Mouse (Mus musculus): ENCODE results near the gene Sft2d1. TPM values are rescaled to one million over a fixed set of nuclear protein-coding genes. Genes with fewer than 3 reads are reported as not detected.

The Sft2d1 gene
- polyA plus RNA-seq, 1 experiment from 2014 or later = 109 TPM

- ATAC-seq (ENCODE audit: low FRiP score) = no peak
- Histone ChIP-seq H3K4me1 (peaks cover 21% of the 10 kb centered on the region), H3K27me3 (peaks cover 43% of the 10 kb centered on the region), H3K4me2 (replicated peaks) (no peak overlapping the region), H3K9ac (no peak overlapping the region), H3K36me3 (no peaks in the 10 kb centered on the region), H3K9me3 (replicated peaks) (no peaks in the 10 kb centered on the region), H3K27ac (no peak overlapping the region), H3K4me3 (no peak overlapping the region)
- WGBS = 75% methylated on average over 6 of the region's 6 CpGs
Measured at GRCm38 (mm10) chr17:8343416-8343815, 32.5 kb downstream of the Sft2d1 start.

DNA sequence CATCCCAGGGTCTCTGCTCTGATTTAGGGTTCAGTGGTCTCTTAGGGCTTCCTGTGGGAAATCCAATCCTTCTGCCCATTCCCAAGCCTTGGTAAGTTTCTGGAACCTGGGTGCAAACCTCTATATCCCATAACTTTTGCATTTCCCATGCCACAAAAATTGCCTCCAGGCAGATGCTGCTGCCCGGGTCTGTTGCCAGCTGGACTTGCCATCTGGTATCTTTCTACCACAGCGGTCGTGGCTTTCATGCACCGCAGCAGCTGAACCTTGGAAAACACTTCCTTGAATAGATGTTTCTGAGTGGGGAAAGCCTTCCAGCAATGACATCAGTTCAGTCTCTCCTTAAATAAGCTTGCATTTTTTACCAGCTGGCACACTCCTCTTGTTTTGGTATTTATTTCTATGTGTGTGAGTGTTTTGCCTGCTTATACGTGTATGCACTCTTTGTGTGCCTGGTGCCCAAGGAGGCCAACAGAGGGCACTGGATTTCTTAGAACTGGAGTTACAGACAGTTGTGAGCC lies 36.9 kb downstream of the Sft2d1 start:
- 83% methylated on average over 5 of the region's 5 CpGs for WGBS
- Histone ChIP-seq H3K4me3 (no peak overlapping the region), H3K36me3 (no peaks in the 10 kb centered on the region), H3K4me1 (no peaks in the 10 kb centered on the region; the same call in 1 of the 2 replicates), H3K27me3 (0 out of 2 replicates have a peak, but pooled peaks cover under 1% of the 10 kb centered on the region), H3K4me2 (replicated peaks) (no peak overlapping the region), H3K9ac (no peak overlapping the region), H3K9me3 (replicated peaks) (no peaks in the 10 kb centered on the region), H3K27ac (no peak overlapping the region)
- no peak for ATAC-seq (ENCODE audit: low FRiP score)

DNA sequence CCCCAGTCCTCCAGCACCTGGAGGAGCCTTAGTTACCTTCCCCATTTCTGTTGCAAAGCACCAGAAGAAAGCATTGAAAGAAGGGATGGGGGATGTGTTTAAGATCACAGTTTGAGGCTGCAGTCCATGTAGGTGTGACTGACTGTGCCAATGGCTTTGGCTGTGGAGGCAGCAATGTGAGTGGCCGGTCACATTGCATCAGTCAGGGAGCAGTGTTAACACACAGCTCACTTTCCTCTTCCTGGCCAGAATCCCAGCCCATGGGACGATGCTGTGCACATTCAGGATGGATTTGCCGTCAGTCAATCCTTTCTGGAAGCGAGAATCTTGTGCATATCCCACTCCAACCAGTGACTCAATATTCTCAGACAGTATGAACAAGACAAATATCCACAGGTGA lies 38.0 kb downstream of the Sft2d1 start:
- no peak for ATAC-seq (ENCODE audit: low FRiP score)
- 84% methylated on average over 4 of the region's 4 CpGs for WGBS
- H3K9me3 ChIP-seq (replicated peaks) = no peaks in the 10 kb centered on the region
- no peaks in the 10 kb centered on the region; the same call in 1 of the 2 replicates for H3K4me1 ChIP-seq
- no peak overlapping the region for H3K9ac ChIP-seq
- no peak overlapping the region for H3K4me2 ChIP-seq (replicated peaks)
- H3K36me3 ChIP-seq = no peaks in the 10 kb centered on the region
- H3K4me3 ChIP-seq = no peak overlapping the region
- no peaks in the 10 kb centered on the region for H3K27me3 ChIP-seq
- H3K27ac ChIP-seq = no peak overlapping the region

DNA sequence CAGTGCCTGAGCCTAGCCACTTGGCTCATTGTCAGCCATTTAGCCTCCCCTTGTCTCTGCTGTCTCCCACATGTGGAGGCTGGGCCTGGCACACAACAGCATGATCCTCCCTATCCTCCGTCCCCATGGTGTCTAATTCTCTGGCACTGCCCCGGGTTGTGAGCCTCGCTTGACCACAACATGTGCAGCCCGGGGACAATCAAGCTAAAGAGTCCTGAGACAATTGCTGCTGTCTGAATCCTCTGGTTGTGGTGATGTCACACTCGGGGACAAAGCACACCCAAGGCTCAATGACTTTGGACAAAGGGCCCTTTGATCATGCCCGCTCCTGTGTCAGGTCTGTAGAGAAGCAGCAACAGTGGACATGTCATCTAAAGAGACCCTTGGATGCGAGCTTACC lies 40.2 kb downstream of the Sft2d1 start:
- ATAC-seq (ENCODE audit: low FRiP score) = no peak
- H3K27ac ChIP-seq = no peak overlapping the region
- no peak overlapping the region for H3K4me2 ChIP-seq (replicated peaks)
- H3K9ac ChIP-seq = no peak overlapping the region
- no peaks in the 10 kb centered on the region for H3K36me3 ChIP-seq
- no peaks in the 10 kb centered on the region; the same call in 1 of the 2 replicates for H3K9me3 ChIP-seq (replicated peaks)
- no peaks in the 10 kb centered on the region for H3K27me3 ChIP-seq
- H3K4me3 ChIP-seq = no peak overlapping the region
- WGBS = 34% methylated on average over 7 of the region's 7 CpGs
- H3K4me1 ChIP-seq = no peaks in the 10 kb centered on the region; the same call in 1 of the 2 replicates

DNA sequence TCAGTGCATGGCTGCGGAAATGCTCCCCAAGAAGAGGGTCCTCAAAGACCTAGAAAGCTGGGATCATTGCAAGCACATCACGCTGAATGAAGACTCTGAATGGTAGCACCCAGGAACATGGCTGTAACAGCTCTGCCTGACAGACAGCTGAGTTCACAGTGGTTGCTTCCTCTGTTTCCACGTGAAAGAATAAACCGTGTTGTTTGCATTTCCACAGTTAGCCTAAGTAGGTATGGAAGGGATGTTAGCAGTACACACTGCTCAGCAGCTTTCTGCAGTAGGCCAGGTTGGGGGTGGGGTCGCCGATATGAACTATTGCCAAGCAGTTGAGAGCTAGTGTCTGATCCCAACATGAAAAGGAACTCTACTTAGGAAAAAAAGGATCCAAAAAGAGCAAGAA lies 44.8 kb downstream of the Sft2d1 start, which contains the start of gene T2:
TSS of gene T2 (plus strand) at position 301 of the 400 bp plus-strand sequence.
- peaks cover 5% of the 10 kb centered on the region for H3K4me1 ChIP-seq
- no peaks in the 10 kb centered on the region for H3K36me3 ChIP-seq
- H3K27me3 ChIP-seq = no peaks in the 10 kb centered on the region
- no peaks in the 10 kb centered on the region; the same call in 1 of the 2 replicates for H3K9me3 ChIP-seq (replicated peaks)
- H3K27ac ChIP-seq = no peak within 1 kb of the TSS
- H3K4me3 ChIP-seq = no peak within 1 kb of the TSS
- WGBS = 89% methylated on average over 6 of the region's 6 CpGs
- no peak within 1 kb of the TSS for H3K9ac ChIP-seq
- ATAC-seq (ENCODE audit: low FRiP score) = no peak
- H3K4me2 ChIP-seq (replicated peaks) = no peak within 1 kb of the TSS

- no peaks in the 10 kb centered on the region for H3K27me3 ChIP-seq
- H3K4me3 ChIP-seq = no peak overlapping the region
- peaks cover 12% of the 10 kb centered on the region for H3K4me1 ChIP-seq
- WGBS = 87% methylated on average over 6 of the region's 6 CpGs
- H3K36me3 ChIP-seq = no peaks in the 10 kb centered on the region
- no peaks in the 10 kb centered on the region; the same call in 1 of the 2 replicates for H3K9me3 ChIP-seq (replicated peaks)
- no peak overlapping the region for H3K4me2 ChIP-seq (replicated peaks)
- no peak for ATAC-seq (ENCODE audit: low FRiP score)
- no peak overlapping the region for H3K27ac ChIP-seq
- H3K9ac ChIP-seq = no peak overlapping the region
Measured at GRCm38 (mm10) chr17:8357498-8357897, 46.6 kb downstream of the Sft2d1 start.

GRCm38 (mm10) chr17:8360876-8361275 lies 50.0 kb downstream of the Sft2d1 start:
- Histone ChIP-seq H3K9me3 (replicated peaks) (no peaks in the 10 kb centered on the region), H3K4me3 (no peak overlapping the region), H3K36me3 (no peaks in the 10 kb centered on the region), H3K4me1 (peaks cover 12% of the 10 kb centered on the region), H3K9ac (no peak overlapping the region), H3K27ac (no peak overlapping the region), H3K4me2 (replicated peaks) (no peak overlapping the region), H3K27me3 (no peaks in the 10 kb centered on the region)
- 91% methylated on average over 5 of the region's 5 CpGs for WGBS
- no peak for ATAC-seq (ENCODE audit: low FRiP score)

DNA sequence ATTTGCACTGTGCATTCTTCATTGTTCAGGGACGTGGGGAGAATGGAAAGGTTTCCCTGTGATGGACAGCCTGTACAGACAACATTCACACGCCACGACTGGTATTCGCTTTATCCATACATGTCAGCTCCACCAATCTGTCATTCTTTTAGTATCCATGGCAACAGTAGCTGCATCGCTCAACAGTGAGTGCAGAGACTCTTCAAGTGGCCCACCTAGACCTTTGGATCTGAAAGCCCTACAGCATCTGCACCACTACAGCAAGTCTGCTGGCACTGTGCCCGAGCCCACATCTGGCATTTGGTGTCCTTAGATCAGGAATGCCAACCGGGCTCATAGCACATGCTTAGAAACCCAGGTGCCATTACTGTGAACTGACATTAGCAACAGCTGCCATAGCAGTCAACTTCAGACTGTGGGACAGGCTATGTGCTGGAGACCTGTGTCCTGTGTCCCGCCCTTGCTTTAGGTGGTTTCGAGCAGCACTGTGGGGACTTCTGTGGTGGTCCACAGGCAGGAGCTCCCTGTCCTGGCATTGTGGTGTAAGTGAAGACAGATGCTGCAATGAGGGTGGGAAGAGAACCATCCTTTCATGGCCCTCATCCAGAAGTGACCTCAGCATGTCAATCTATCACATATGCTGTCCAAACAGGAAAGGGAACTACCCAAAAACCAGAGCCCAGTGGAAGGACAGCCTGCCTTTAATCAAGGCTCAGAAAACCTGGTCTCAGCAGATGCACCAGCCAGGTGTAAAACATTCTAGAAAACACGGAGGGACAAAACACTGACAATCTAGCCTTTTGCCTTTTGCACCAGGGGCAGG lies 50.6 kb downstream of the Sft2d1 start:
- 66% methylated on average over 10 of the region's 10 CpGs for WGBS
- peaks cover 16% of the 10 kb centered on the region for H3K4me1 ChIP-seq
- H3K9ac ChIP-seq = no peak overlapping the region
- H3K4me3 ChIP-seq = no peak overlapping the region
- no peaks in the 10 kb centered on the region for H3K27me3 ChIP-seq
- no peaks in the 10 kb centered on the region for H3K36me3 ChIP-seq
- H3K27ac ChIP-seq = no peak overlapping the region
- no peaks in the 10 kb centered on the region for H3K9me3 ChIP-seq (replicated peaks)
- ATAC-seq (ENCODE audit: low FRiP score) = no peak
- H3K4me2 ChIP-seq (replicated peaks) = no peak overlapping the region

DNA sequence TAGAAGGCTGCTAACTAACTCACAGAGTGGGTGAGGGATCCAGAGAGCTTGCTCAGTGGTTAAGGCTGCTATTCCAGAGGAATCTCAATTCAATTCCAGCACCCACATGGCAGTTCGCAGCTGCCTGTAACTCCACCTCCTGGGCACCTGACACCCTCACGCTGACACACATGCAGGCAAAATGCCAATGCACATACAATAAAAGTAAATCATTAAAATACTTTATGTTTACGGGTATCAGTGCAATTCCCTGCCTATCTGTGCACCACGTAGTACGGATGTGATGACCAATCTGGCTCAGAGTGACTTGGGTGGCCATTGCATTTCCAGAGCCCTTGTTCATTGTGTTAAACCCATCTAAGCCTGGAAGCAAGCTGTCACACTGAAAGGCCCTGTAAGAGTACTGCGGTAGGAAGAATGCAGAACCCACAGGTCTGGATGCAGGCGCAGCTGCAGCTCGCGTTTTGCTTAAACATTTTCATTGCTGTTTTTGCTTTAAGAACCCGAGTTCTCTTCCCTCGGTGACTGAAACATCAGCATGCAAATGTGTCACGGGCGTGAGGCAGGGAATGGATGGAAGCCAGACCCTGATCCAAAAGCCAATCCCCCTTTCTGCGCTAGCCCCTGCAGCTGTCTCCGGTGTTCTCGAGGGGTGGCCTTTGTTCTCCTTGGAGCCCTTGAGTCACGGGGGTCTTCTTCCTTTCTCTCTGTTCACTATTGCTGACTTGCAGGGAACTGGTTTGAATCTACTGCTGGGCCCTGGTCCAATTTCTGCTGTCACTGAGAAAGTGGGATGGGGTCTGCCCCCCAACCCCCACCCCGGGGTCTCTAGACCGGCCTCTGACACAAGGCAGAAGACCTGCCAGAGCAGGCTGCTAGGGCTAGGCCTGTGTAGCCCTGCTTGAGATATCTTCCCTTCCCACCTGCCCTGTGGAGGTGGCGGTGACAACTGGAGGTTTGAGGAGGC lies 56.9 kb downstream of the Sft2d1 start:
- H3K4me1 ChIP-seq = peaks cover 59% of the 10 kb centered on the region
- peak overlapping the region; percentile 44 for H3K9ac ChIP-seq
- H3K4me2 ChIP-seq (replicated peaks) = peak overlapping the region; percentile 41
- no peaks in the 10 kb centered on the region for H3K36me3 ChIP-seq
- H3K4me3 ChIP-seq = no peak overlapping the region
- 15% methylated on average over 20 of the region's 20 CpGs for WGBS
- H3K9me3 ChIP-seq (replicated peaks) = no peaks in the 10 kb centered on the region
- no peaks in the 10 kb centered on the region for H3K27me3 ChIP-seq
- peak; percentile 66 for ATAC-seq (ENCODE audit: low FRiP score)
- peak overlapping the region; percentile 99 for H3K27ac ChIP-seq

DNA sequence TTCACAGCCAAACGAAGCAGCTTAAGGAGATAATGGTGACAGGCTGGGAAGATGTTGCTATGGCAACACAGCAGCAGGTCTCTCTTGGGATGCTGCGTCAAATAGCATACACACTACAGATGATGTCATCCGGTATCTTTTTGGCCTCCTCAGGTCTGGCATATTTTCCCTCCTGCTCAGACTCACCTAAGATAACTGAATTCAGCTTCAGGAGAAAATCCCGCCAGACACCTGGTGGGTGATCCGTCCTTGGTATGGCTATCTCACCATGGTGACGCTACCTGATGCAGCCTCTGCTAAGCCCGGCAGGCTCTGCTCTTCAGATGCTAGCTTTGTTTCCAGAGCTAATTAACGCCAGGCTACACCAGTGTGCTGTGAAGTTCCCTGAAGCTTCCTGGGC lies 57.7 kb downstream of the Sft2d1 start:
- 13% methylated on average over 8 of the region's 8 CpGs for WGBS
- no peaks in the 10 kb centered on the region for H3K36me3 ChIP-seq
- H3K4me3 ChIP-seq = no peak overlapping the region
- peaks cover 65% of the 10 kb centered on the region for H3K4me1 ChIP-seq
- H3K27ac ChIP-seq = peak overlapping the region; percentile 99
- H3K9ac ChIP-seq = 0 out of 2 replicates have a peak overlapping the region, but pooled peaks have one; percentile 28
- H3K9me3 ChIP-seq (replicated peaks) = no peaks in the 10 kb centered on the region
- no peaks in the 10 kb centered on the region for H3K27me3 ChIP-seq
- peak overlapping the region; percentile 41 for H3K4me2 ChIP-seq (replicated peaks)
- peak; percentile 76 for ATAC-seq (ENCODE audit: low FRiP score)

DNA sequence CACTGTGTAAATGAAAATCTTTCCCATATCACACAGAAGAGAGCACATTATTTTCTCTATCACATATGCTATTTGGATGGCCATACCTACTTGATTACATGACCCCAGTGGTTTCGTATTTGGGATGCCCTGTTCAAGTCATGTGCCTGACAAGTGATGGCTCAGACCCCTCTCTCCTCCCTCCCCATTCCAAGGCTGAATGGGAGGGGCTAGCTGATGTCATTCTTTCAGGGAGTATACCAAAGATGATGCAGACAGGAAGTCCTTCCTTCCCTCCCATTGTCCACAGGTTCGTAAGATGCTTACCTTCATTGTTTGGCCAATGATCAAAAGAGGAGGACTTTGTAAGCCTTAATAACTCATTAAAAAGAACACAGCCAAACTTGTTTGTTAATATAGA lies 58.3 kb downstream of the Sft2d1 start:
- Histone ChIP-seq H3K27ac (peak overlapping the region; percentile 99), H3K9me3 (replicated peaks) (no peaks in the 10 kb centered on the region), H3K27me3 (no peaks in the 10 kb centered on the region), H3K4me1 (peaks cover 65% of the 10 kb centered on the region), H3K4me3 (no peak overlapping the region), H3K9ac (0 out of 2 replicates have a peak overlapping the region, but pooled peaks have one; percentile 28), H3K36me3 (no peaks in the 10 kb centered on the region), H3K4me2 (replicated peaks) (no peak overlapping the region)
- ATAC-seq (ENCODE audit: low FRiP score) = no peak
- WGBS = 55% methylated on average over 2 of the region's 2 CpGs

Measured in hindbrain, embryonic 12.5 days (tissue).